Mouse (Mus musculus): ENCODE results near the gene Rilp. TPM values are rescaled to one million over a fixed set of nuclear protein-coding genes. Genes with fewer than 3 reads are reported as not detected.

Rilp gene
- total and polyA plus RNA-seq, 3 experiments: 0.19 to 0.65 TPM; not detected in 1

- H3K79me2 ChIP-seq (ENCODE audit: control insufficient read depth, insufficient read depth, low read length, poor library complexity): peaks cover 10% of the 10 kb centered on the region
- peaks cover 0 to 20% of the 10 kb centered on the region in 2 experiments; a peak in 2 of 4 replicates for H3K36me3 ChIP-seq (ENCODE audit: control insufficient read depth in 1 of 2, insufficient read depth in 2 of 2, low read length in 2 of 2)
- H3K4me3 ChIP-seq (ENCODE audit: control insufficient read depth in 1 of 2, insufficient read depth in 1 of 2, low read depth in 2 of 2, low read length in 2 of 2): no peak overlapping the region
- no peak for DNase-seq (ENCODE audit: low read depth, low spot score)
- H3K9ac ChIP-seq (ENCODE audit: control insufficient read depth, low read depth, low read length, poor library complexity, severe bottlenecking): no peak overlapping the region
- H3K9me3 ChIP-seq (replicated peaks; ENCODE audit: insufficient read depth, low read length): no peaks in the 10 kb centered on the region
- no peaks in the 10 kb centered on the region for H3K27me3 ChIP-seq (ENCODE audit: control insufficient read depth in 1 of 2, insufficient read depth in 2 of 2, low read length in 2 of 2)
- peaks cover 3 to 25% of the 10 kb centered on the region in 2 experiments for H3K4me1 ChIP-seq (ENCODE audit: control insufficient read depth in 1 of 2, insufficient read depth in 2 of 2, low read length in 2 of 2)
- peak; percentile 42 to 44; a peak in 2 of 4 replicates for TF ChIP-seq EP300 (IDR thresholded peaks at IDR 0.05; ENCODE audit: low read depth in 1 of 2, low read length in 2 of 2)
- TF ChIP-seq TCF12 (IDR thresholded peaks at IDR 0.05; ENCODE audit: low read depth, low read length): peak; percentile 33; the same call in 1 of the 2 replicates
- TF ChIP-seq GATA1 (IDR thresholded peaks at IDR 0.05; ENCODE audit: low read depth, low read length): peak; percentile 59
- no peak for TF ChIP-seq ZKSCAN1 (IDR thresholded peaks at IDR 0.05; ENCODE audit: low read depth, low read length)
- TF ChIP-seq ETS1 (IDR thresholded peaks at IDR 0.05; ENCODE audit: low read depth, low read length): 0 out of 2 replicates have a peak, but pooled peaks have one; percentile 17
- no peak for TF ChIP-seq HCFC1 (IDR thresholded peaks at IDR 0.05; ENCODE audit: low read depth, low read length)
- peak; percentile 84 for TF ChIP-seq RCOR1 (IDR thresholded peaks at IDR 0.05; ENCODE audit: low read depth, low read length)
- no peak for TF ChIP-seq RAD21 (IDR thresholded peaks at IDR 0.05; ENCODE audit: low read depth, low read length)
- H3K27ac ChIP-seq (ENCODE audit: control insufficient read depth, low read depth, low read length): no peak overlapping the region
Measured at GRCm38 (mm10) chr11:75529771-75530170, 19.9 kb downstream of the Rilp start.

GRCm38 (mm10) chr11:75530325-75530724 is 20.4 kb downstream of the Rilp start:
- H3K79me2 ChIP-seq (ENCODE audit: control insufficient read depth, insufficient read depth, low read length, poor library complexity): peaks cover 10% of the 10 kb centered on the region
- peak; percentile 96 for DNase-seq (ENCODE audit: low read depth, low spot score)
- H3K4me1 ChIP-seq (ENCODE audit: control insufficient read depth in 1 of 2, insufficient read depth in 2 of 2, low read length in 2 of 2): peaks cover 5 to 30% of the 10 kb centered on the region in 2 experiments
- no peaks in the 10 kb centered on the region for H3K27me3 ChIP-seq (ENCODE audit: control insufficient read depth in 1 of 2, insufficient read depth in 2 of 2, low read length in 2 of 2)
- H3K36me3 ChIP-seq (ENCODE audit: control insufficient read depth in 1 of 2, insufficient read depth in 2 of 2, low read length in 2 of 2): peaks cover 0 to 24% of the 10 kb centered on the region in 2 experiments; a peak in 2 of 4 replicates
- peak overlapping the region; percentile 11; the same call in 1 of the 2 replicates for H3K27ac ChIP-seq (ENCODE audit: control insufficient read depth, low read depth, low read length)
- H3K9me3 ChIP-seq (replicated peaks; ENCODE audit: insufficient read depth, low read length): no peaks in the 10 kb centered on the region
- peak overlapping the region; percentile 84 for H3K9ac ChIP-seq (ENCODE audit: control insufficient read depth, low read depth, low read length, poor library complexity, severe bottlenecking)
- peak overlapping the region; percentile 79 to 82 for H3K4me3 ChIP-seq (ENCODE audit: control insufficient read depth in 1 of 2, insufficient read depth in 1 of 2, low read depth in 2 of 2, low read length in 2 of 2)
- no peak for TF ChIP-seq MAFK (IDR thresholded peaks at IDR 0.05; ENCODE audit: borderline replicate concordance, low read depth, low read length)
- TF ChIP-seq USF1 (IDR thresholded peaks at IDR 0.05; ENCODE audit: low read depth, low read length): no peak
- TF ChIP-seq BHLHE40 (IDR thresholded peaks at IDR 0.05; ENCODE audit: borderline replicate concordance, low read depth, low read length): no peak
- peak; percentile 86 for TF ChIP-seq MXI1 (IDR thresholded peaks at IDR 0.05; ENCODE audit: low read depth, low read length)
- no peak for TF ChIP-seq E2F4 (IDR thresholded peaks at IDR 0.05; ENCODE audit: borderline replicate concordance, low read depth, low read length)
- no peak for TF ChIP-seq POLR2AphosphoS5 (IDR thresholded peaks at IDR 0.05; ENCODE audit: borderline replicate concordance, low read depth, low read length)
- peak; percentile 97 for TF ChIP-seq ZC3H11A (IDR thresholded peaks at IDR 0.05; ENCODE audit: low read depth, low read length)
- no peak for TF ChIP-seq POLR2A (IDR thresholded peaks at IDR 0.05; ENCODE audit: control insufficient read depth in 1 of 2, insufficient read depth in 1 of 2, low read depth in 1 of 2, low read length in 2 of 2, poor library complexity in 1 of 2)
- TF ChIP-seq ZNF384 (IDR thresholded peaks at IDR 0.05; ENCODE audit: low read depth, low read length): peak; percentile 53
- TF ChIP-seq EP300 (IDR thresholded peaks at IDR 0.05; ENCODE audit: low read depth in 1 of 2, low read length in 2 of 2): no peak; a peak in 1 of 4 replicates
- peak; percentile 67; the same call in 1 of the 2 replicates for TF ChIP-seq JUND (IDR thresholded peaks at IDR 0.05; ENCODE audit: low read depth, low read length)
- TF ChIP-seq SMC3 (IDR thresholded peaks at IDR 0.05; ENCODE audit: low read depth, low read length): peak; percentile 99
- TF ChIP-seq CHD2 (IDR thresholded peaks at IDR 0.05; ENCODE audit: low read length): no peak
- no peak for TF ChIP-seq NRF1 (IDR thresholded peaks at IDR 0.05; ENCODE audit: insufficient read depth, low read depth, low read length, poor library complexity, severe bottlenecking)
- no peak for TF ChIP-seq ZMIZ1 (IDR thresholded peaks at IDR 0.05; ENCODE audit: low read depth, low read length)
- TF ChIP-seq KAT2A (conservative IDR thresholded peaks at IDR 0.05; ENCODE audit: low read depth, low read length): no peak
- no peak for TF ChIP-seq RCOR1 (IDR thresholded peaks at IDR 0.05; ENCODE audit: low read depth, low read length)
- TF ChIP-seq RAD21 (IDR thresholded peaks at IDR 0.05; ENCODE audit: low read depth, low read length): peak; percentile 95
- 0 out of 2 replicates have a peak, but pooled peaks have one; percentile 16 for TF ChIP-seq UBTF (IDR thresholded peaks at IDR 0.05; ENCODE audit: borderline replicate concordance, insufficient read depth, low read depth, low read length)
- TF ChIP-seq MYC (IDR thresholded peaks at IDR 0.05; ENCODE audit: low read depth, low read length): no peak; the same call in 1 of the 2 replicates
- peak; percentile 44; the same call in 1 of the 2 replicates for TF ChIP-seq ETS1 (IDR thresholded peaks at IDR 0.05; ENCODE audit: low read depth, low read length)
- peak; percentile 32; the same call in 1 of the 2 replicates for TF ChIP-seq MAX (IDR thresholded peaks at IDR 0.05; ENCODE audit: low read length)
- TF ChIP-seq HCFC1 (IDR thresholded peaks at IDR 0.05; ENCODE audit: low read depth, low read length): 0 out of 2 replicates have a peak, but pooled peaks have one; percentile 48
- TF ChIP-seq SIN3A (IDR thresholded peaks at IDR 0.05; ENCODE audit: low read length): peak; percentile 90
- TF ChIP-seq GATA1 (IDR thresholded peaks at IDR 0.05; ENCODE audit: low read depth, low read length): no peak
- peak; percentile 86 for TF ChIP-seq ZKSCAN1 (IDR thresholded peaks at IDR 0.05; ENCODE audit: low read depth, low read length)
- no peak for TF ChIP-seq POLR2AphosphoS2 (IDR thresholded peaks at IDR 0.05; ENCODE audit: low read length)
- 0 out of 2 replicates have a peak, but pooled peaks have one; percentile 37 for TF ChIP-seq GABPA (IDR thresholded peaks at IDR 0.05; ENCODE audit: low read depth, low read length)

Measured in MEL (cell line).